Mouse (Mus musculus): Measurements from ENCODE around the gene Epha1. TPM values are rescaled to one million over a fixed set of nuclear protein-coding genes. Genes with fewer than 3 reads are reported as not detected.

The Epha1 gene
- polyA plus RNA-seq, 1 experiment, result 26.0 TPM

GRCm38 (mm10) chr6:42375131-42375530, 2.1 kb upstream of the Epha1 start:
- no peak for DNase-seq (ENCODE audit: low read depth, low spot score)
- 92% methylated on average over 2 of the region's 2 CpGs for WGBS

GRCm38 (mm10) chr6:42374701-42375100, 1.6 kb upstream of the Epha1 start:
- DNase-seq (ENCODE audit: low read depth, low spot score), result no peak
- 75% methylated on average over 4 of the region's 4 CpGs for WGBS

- DNase-seq (ENCODE audit: low read depth, low spot score), result no peak
- WGBS, result 38% methylated on average over 7 of the region's 7 CpGs
Measured at GRCm38 (mm10) chr6:42373669-42374430, 782 bp upstream of the Epha1 start.

GRCm38 (mm10) chr6:42372421-42372815, 650 bp downstream of the Epha1 start:
- 42% methylated on average over 9 of the region's 9 CpGs for WGBS
- no peak for DNase-seq (ENCODE audit: low read depth, low spot score)

- 32% methylated on average over 3 of the region's 3 CpGs for WGBS
- no peak for DNase-seq (ENCODE audit: low read depth, low spot score)
Measured at GRCm38 (mm10) chr6:42372001-42372400, 1.1 kb downstream of the Epha1 start.

GRCm38 (mm10) chr6:42370630-42371363, 2.3 kb downstream of the Epha1 start:
- 58% methylated on average over 4 of the region's 4 CpGs for WGBS
- DNase-seq (ENCODE audit: low read depth, low spot score), result no peak

GRCm38 (mm10) chr6:42369870-42370269, 3.2 kb downstream of the Epha1 start:
- DNase-seq (ENCODE audit: low read depth, low spot score), result no peak

GRCm38 (mm10) chr6:42365215-42365614, 7.9 kb downstream of the Epha1 start:
- 92% methylated on average over 6 of the region's 6 CpGs for WGBS

More at GRCm38 (mm10) chr6:42369870-42370269, 3.2 kb downstream of the Epha1 start:
- WGBS, result 15% methylated on average over 3 of the region's 3 CpGs

GRCm38 (mm10) chr6:42364607-42365006, 8.5 kb downstream of the Epha1 start:
- DNase-seq (ENCODE audit: low read depth, low spot score), result no peak
- 93% methylated on average over 15 of the region's 15 CpGs for WGBS

More at GRCm38 (mm10) chr6:42365215-42365614, 7.9 kb downstream of the Epha1 start:
- DNase-seq (ENCODE audit: low read depth, low spot score), result no peak

GRCm38 (mm10) chr6:42364066-42364465, 9.0 kb downstream of the Epha1 start:
- DNase-seq (ENCODE audit: low read depth, low spot score), result no peak
- 92% methylated on average over 4 of the region's 4 CpGs for WGBS

- no peak for DNase-seq (ENCODE audit: low read depth, low spot score)
- 66% methylated on average over 3 of the region's 3 CpGs for WGBS
Measured at GRCm38 (mm10) chr6:42362974-42363373, 10.1 kb downstream of the Epha1 start.

GRCm38 (mm10) chr6:42362497-42362896, 10.6 kb downstream of the Epha1 start:
- no peak for DNase-seq (ENCODE audit: low read depth, low spot score)
- 100% methylated on average over 1 of the region's 1 CpGs for WGBS

- no peak for DNase-seq (ENCODE audit: low read depth, low spot score)
- WGBS, result 81% methylated on average over 1 of the region's 1 CpGs
Measured at GRCm38 (mm10) chr6:42362074-42362473, 11.0 kb downstream of the Epha1 start.

GRCm38 (mm10) chr6:42361041-42361895, 11.8 kb downstream of the Epha1 start:
- DNase-seq (ENCODE audit: low read depth, low spot score), result no peak
- 91% methylated on average over 13 of the region's 13 CpGs for WGBS

- no peak for DNase-seq (ENCODE audit: low read depth, low spot score)
- WGBS, result 89% methylated on average over 6 of the region's 6 CpGs
Measured at GRCm38 (mm10) chr6:42360231-42360840, 12.7 kb downstream of the Epha1 start.

GRCm38 (mm10) chr6:42359364-42360147, 13.5 kb downstream of the Epha1 start:
- DNase-seq (ENCODE audit: low read depth, low spot score), result no peak
- WGBS, result 72% methylated on average over 9 of the region's 9 CpGs

GRCm38 (mm10) chr6:42358901-42359300, 14.2 kb downstream of the Epha1 start:
- DNase-seq (ENCODE audit: low read depth, low spot score), result no peak
- WGBS, result 92% methylated on average over 12 of the region's 12 CpGs

- no peak for DNase-seq (ENCODE audit: low read depth, low spot score)
- WGBS, result 69% methylated on average over 6 of the region's 6 CpGs
Measured at GRCm38 (mm10) chr6:42357901-42358300, 15.2 kb downstream of the Epha1 start.

- 30% methylated on average over 5 of the region's 5 CpGs for WGBS
- DNase-seq (ENCODE audit: low read depth, low spot score), result no peak
Measured at GRCm38 (mm10) chr6:42356913-42357312, 16.2 kb downstream of the Epha1 start.
